Mouse (Mus musculus): ENCODE measurements around the gene Pex11g. TPM values are rescaled to one million over a fixed set of nuclear protein-coding genes. Genes with fewer than 3 reads are reported as not detected.

The Pex11g gene
- polyA plus RNA-seq, 1 experiment from 2014 or later: 8.8 TPM

DNA sequence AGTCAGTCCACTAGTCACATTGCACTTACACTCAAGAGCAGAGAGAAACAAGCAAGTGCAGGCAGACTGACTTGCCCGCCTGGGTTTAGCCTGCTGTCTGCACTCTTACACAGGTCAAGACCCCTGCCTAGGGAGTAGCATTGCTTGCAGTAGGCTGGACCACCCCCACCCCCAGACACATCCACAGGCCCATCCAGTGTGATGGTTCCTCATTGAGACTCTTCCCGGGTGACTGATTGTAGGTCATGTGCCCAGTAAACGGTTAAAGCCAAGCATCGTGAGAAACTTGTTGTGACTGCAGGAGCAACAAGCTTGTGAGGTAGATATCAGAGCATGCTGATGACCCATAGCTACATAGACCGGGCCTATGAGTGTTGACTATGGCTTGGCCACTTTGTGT lies 46.0 kb downstream of the Pex11g start:
- WGBS: 66% methylated on average over 5 of the region's 5 CpGs
- ATAC-seq (replicated peaks; ENCODE audit: low FRiP score, low read depth): no peak
- H3K27ac ChIP-seq: no peak overlapping the region
- no peaks in the 10 kb centered on the region for H3K9me3 ChIP-seq (replicated peaks; ENCODE audit: low read length)
- H3K27me3 ChIP-seq (ENCODE audit: insufficient read depth, low read length): no peaks in the 10 kb centered on the region
- no peak for TF ChIP-seq CTCF (IDR thresholded peaks at IDR 0.05; ENCODE audit: low read depth)
- peaks cover 22% of the 10 kb centered on the region for H3K4me1 ChIP-seq (replicated peaks; ENCODE audit: insufficient read depth, low read length)
- H3K4me2 ChIP-seq (ENCODE audit: low read length): no peak overlapping the region
- H3K36me3 ChIP-seq (ENCODE audit: insufficient read depth, low read length): no peaks in the 10 kb centered on the region
- no peak overlapping the region for H3K9ac ChIP-seq (ENCODE audit: low read depth, low read length)
- DNase-seq (ENCODE audit: low spot score): no peak
- no peak overlapping the region for H3K4me3 ChIP-seq (replicated peaks; ENCODE audit: low read depth, low read length)

DNA sequence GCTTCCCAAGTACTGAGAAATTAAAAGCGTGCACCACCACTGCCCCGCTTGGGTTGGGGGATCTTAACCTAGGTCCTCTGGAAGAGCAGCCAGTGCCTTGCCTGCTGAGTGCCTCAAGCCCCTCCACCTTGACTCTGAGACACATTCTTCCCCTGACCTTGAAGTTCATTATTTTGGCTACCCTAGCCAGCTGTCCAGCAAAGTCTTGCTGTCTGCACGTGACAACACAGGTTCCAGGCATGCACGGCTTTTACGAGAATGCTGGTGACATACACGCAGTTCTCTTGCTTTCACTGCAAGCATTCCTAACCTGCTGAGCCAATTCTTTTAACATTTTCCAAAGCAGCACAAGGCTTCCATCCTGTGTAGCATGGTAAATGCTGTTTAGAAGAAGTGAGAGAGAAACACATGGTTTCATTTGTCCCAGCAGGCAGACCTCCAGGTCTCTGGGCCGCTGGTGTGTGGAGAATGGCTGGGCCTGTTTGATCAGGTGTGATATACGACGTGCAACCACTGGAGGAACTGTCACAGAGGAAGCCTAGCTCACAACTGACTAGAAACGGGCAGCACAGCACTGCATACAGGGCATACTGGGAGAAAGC lies 47.3 kb downstream of the Pex11g start:
- TF ChIP-seq CTCF (IDR thresholded peaks at IDR 0.05; ENCODE audit: low read depth): no peak
- no peak for DNase-seq (ENCODE audit: low spot score)
- peak overlapping the region; percentile 50; the same call in 1 of the 2 replicates for H3K27ac ChIP-seq

DNA sequence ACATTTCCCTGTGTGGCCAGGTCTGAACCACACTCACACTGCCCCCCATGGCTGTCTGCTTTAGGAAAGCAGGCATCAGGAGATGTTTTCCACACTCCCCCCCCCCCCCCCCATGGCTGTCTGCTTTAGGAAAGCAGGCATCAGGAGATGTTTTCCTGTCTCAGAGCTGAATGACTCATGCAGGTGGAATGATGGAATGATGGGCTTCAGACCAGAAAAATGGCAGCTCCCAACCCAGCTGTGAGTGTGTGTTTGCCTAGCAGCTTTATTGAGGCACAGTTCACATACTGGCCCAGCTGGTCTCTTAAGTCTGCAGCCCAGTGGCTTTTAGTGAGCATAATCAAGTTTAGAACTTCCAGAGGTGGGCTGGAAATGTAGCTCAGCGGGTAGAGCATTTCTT lies 49.4 kb downstream of the Pex11g start:
- H3K9ac ChIP-seq (ENCODE audit: low read depth, low read length): no peak overlapping the region
- peaks cover 30% of the 10 kb centered on the region for H3K4me1 ChIP-seq (replicated peaks; ENCODE audit: insufficient read depth, low read length)
- H3K9me3 ChIP-seq (replicated peaks; ENCODE audit: low read length): no peaks in the 10 kb centered on the region
- DNase-seq (ENCODE audit: low spot score) (peak; percentile 35), ATAC-seq (replicated peaks; ENCODE audit: low FRiP score, low read depth) (no peak; the same call in 1 of the 2 replicates)
- H3K4me3 ChIP-seq (replicated peaks; ENCODE audit: low read depth, low read length): no peak overlapping the region
- no peak for TF ChIP-seq CTCF (IDR thresholded peaks at IDR 0.05; ENCODE audit: low read depth)
- H3K27ac ChIP-seq: peak overlapping the region; percentile 72
- no peak overlapping the region for H3K4me2 ChIP-seq (ENCODE audit: low read length)
- no peaks in the 10 kb centered on the region for H3K27me3 ChIP-seq (ENCODE audit: insufficient read depth, low read length)
- WGBS: 95% methylated on average over 1 of the region's 1 CpGs
- H3K36me3 ChIP-seq (ENCODE audit: insufficient read depth, low read length): no peaks in the 10 kb centered on the region

More for the DNA sequence above, 47.3 kb downstream of the Pex11g start:
- Histone ChIP-seq H3K4me2 (ENCODE audit: low read length) (no peak overlapping the region), H3K27me3 (ENCODE audit: insufficient read depth, low read length) (no peaks in the 10 kb centered on the region), H3K9ac (ENCODE audit: low read depth, low read length) (no peak overlapping the region), H3K4me3 (replicated peaks; ENCODE audit: low read depth, low read length) (no peak overlapping the region), H3K9me3 (replicated peaks; ENCODE audit: low read length) (no peaks in the 10 kb centered on the region), H3K4me1 (replicated peaks; ENCODE audit: insufficient read depth, low read length) (peaks cover 26% of the 10 kb centered on the region), H3K36me3 (ENCODE audit: insufficient read depth, low read length) (no peaks in the 10 kb centered on the region)
- 36% methylated on average over 10 of the region's 10 CpGs for WGBS
- ATAC-seq (replicated peaks; ENCODE audit: low FRiP score, low read depth): no peak

DNA sequence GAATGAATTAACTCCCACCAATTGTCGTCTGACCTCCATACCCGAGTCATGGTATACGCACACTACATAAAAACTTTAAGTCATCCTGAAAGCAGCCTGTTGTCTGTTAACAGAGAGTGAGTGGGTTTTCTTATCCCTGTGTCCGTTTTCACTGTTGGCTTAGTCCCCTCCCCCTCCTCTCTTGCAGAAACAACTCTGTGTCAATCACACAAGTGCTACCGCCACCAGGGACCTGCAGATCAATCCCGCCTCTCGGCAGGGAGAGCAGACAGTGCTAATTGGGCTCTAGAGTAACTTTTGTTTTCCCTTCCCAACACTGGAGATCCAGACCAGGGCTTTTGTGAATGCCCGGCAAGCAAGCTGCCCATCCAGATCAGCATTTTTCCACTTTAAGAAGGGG lies 50.0 kb downstream of the Pex11g start:
- Histone ChIP-seq H3K4me2 (ENCODE audit: low read length) (no peak overlapping the region), H3K4me3 (replicated peaks; ENCODE audit: low read depth, low read length) (no peak overlapping the region), H3K4me1 (replicated peaks; ENCODE audit: insufficient read depth, low read length) (peaks cover 30% of the 10 kb centered on the region), H3K9me3 (replicated peaks; ENCODE audit: low read length) (no peaks in the 10 kb centered on the region), H3K36me3 (ENCODE audit: insufficient read depth, low read length) (no peaks in the 10 kb centered on the region), H3K27me3 (ENCODE audit: insufficient read depth, low read length) (no peaks in the 10 kb centered on the region), H3K27ac (peak overlapping the region; percentile 72), H3K9ac (ENCODE audit: low read depth, low read length) (no peak overlapping the region)
- ATAC-seq (replicated peaks; ENCODE audit: low FRiP score, low read depth) (peak; percentile 62), DNase-seq (ENCODE audit: low spot score) (peak; percentile 60)
- TF ChIP-seq CTCF (IDR thresholded peaks at IDR 0.05; ENCODE audit: low read depth): no peak
- 13% methylated on average over 8 of the region's 8 CpGs for WGBS

DNA sequence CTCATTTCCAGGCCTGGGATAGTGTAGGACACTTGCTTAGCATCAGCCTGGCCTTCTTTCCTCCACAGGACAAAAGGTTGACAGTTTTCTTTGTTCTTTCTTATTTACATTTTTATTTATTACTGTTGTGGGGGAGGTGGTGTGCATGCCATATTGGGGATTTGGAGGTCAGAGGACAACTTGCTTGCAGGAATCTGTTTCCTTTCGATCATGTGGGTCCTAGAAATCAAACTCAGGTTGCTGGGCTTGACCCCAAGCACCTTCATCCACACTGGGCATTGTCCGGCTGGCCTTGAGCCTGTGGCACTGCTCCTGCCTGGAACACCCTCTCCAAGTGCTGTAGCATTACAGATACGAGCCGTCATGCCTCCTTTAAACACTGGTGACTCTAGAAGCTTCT lies 50.6 kb downstream of the Pex11g start:
- Histone ChIP-seq H3K4me2 (ENCODE audit: low read length) (no peak overlapping the region), H3K4me3 (replicated peaks; ENCODE audit: low read depth, low read length) (no peak overlapping the region), H3K4me1 (replicated peaks; ENCODE audit: insufficient read depth, low read length) (peaks cover 30% of the 10 kb centered on the region), H3K9ac (ENCODE audit: low read depth, low read length) (0 out of 2 replicates have a peak overlapping the region, but pooled peaks have one; percentile 8), H3K27me3 (ENCODE audit: insufficient read depth, low read length) (no peaks in the 10 kb centered on the region), H3K27ac (0 out of 2 replicates have a peak overlapping the region, but pooled peaks have one; percentile 5), H3K9me3 (replicated peaks; ENCODE audit: low read length) (no peaks in the 10 kb centered on the region), H3K36me3 (ENCODE audit: insufficient read depth, low read length) (no peaks in the 10 kb centered on the region)
- no peak for ATAC-seq (replicated peaks; ENCODE audit: low FRiP score, low read depth)
- 27% methylated on average over 4 of the region's 4 CpGs for WGBS
- TF ChIP-seq CTCF (IDR thresholded peaks at IDR 0.05; ENCODE audit: low read depth): no peak
- no peak for DNase-seq (ENCODE audit: low spot score)

DNA sequence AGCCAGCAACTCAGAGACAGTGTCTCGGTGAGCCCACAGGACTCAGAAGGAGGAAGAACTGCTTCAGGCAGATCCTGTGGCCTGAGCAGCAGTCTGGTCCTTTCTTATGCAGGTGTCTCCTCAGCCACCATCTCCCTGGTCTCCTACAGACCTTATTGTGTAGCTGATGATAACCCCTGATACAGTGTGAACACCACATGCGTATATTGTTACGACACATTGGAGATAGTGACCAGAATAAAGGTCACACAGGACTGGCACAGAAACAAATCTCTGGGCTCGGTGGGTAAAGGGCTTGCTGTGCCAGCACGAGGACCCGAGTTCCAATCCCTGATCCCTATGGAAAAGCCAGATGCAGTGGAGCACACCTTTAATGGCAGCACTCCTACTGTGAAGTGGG lies 51.8 kb downstream of the Pex11g start:
- Histone ChIP-seq H3K9ac (ENCODE audit: low read depth, low read length) (no peak overlapping the region), H3K27me3 (ENCODE audit: insufficient read depth, low read length) (no peaks in the 10 kb centered on the region), H3K4me1 (replicated peaks; ENCODE audit: insufficient read depth, low read length) (peaks cover 30% of the 10 kb centered on the region), H3K36me3 (ENCODE audit: insufficient read depth, low read length) (no peaks in the 10 kb centered on the region), H3K4me3 (replicated peaks; ENCODE audit: low read depth, low read length) (no peak overlapping the region), H3K27ac (no peak overlapping the region), H3K4me2 (ENCODE audit: low read length) (no peak overlapping the region), H3K9me3 (replicated peaks; ENCODE audit: low read length) (no peaks in the 10 kb centered on the region)
- no peak for ATAC-seq (replicated peaks; ENCODE audit: low FRiP score, low read depth)
- no peak for TF ChIP-seq CTCF (IDR thresholded peaks at IDR 0.05; ENCODE audit: low read depth)
- 89% methylated on average over 6 of the region's 6 CpGs for WGBS
- no peak for DNase-seq (ENCODE audit: low spot score)

DNA sequence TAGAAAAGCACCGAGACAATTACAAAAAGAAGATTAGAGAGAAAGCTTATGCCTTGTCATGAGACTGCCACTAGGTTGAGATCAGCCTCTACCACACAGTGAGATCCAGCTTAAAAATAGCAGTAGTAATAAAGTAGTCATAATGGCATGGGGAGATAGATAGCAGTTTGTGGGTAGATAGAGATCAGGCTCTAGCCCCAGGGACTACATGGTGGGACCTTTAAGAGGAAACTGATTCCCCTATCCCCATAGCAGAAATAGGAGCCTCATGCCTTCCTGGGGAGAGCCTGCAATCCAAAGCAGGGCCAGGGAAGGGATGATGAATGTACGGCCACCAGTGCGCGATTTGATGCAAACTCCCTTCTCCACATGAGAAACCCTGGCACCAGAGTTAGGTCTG lies 52.2 kb downstream of the Pex11g start:
- Histone ChIP-seq H3K4me3 (replicated peaks; ENCODE audit: low read depth, low read length) (no peak overlapping the region), H3K9me3 (replicated peaks; ENCODE audit: low read length) (no peaks in the 10 kb centered on the region), H3K4me2 (ENCODE audit: low read length) (no peak overlapping the region), H3K4me1 (replicated peaks; ENCODE audit: insufficient read depth, low read length) (peaks cover 26% of the 10 kb centered on the region), H3K36me3 (ENCODE audit: insufficient read depth, low read length) (no peaks in the 10 kb centered on the region), H3K27me3 (ENCODE audit: insufficient read depth, low read length) (no peaks in the 10 kb centered on the region), H3K9ac (ENCODE audit: low read depth, low read length) (no peak overlapping the region), H3K27ac (no peak overlapping the region)
- no peak for ATAC-seq (replicated peaks; ENCODE audit: low FRiP score, low read depth)
- no peak for DNase-seq (ENCODE audit: low spot score)
- WGBS: 65% methylated on average over 4 of the region's 4 CpGs
- TF ChIP-seq CTCF (IDR thresholded peaks at IDR 0.05; ENCODE audit: low read depth): no peak

Data from kidney, postnatal 0 days (tissue).